Mouse (Mus musculus) urinary bladder, adult 2 months (tissue): ENCODE measurements around the gene Cisd1. TPM values are rescaled to one million over a fixed set of nuclear protein-coding genes. Genes with fewer than 3 reads are reported as not detected.

Experiments
- DNase-seq: peaks from one replicate; pipeline ENCODE4 v3.0.0; 2022; ENCODE audit warnings: low spot score
- polyA plus RNA-seq: library from polyadenylated mRNA; depleted of rRNA; stranded (reverse); fragments of >200 nt; gene quantifications from 2 replicates; pipeline ENCODE4 v1.2.3, GENCODE M21; 2012

Gene Cisd1
- polyA plus RNA-seq, 1 experiment, result 128 TPM

- no peak for DNase-seq
Measured at GRCm38 (mm10) chr10:71348637-71349280, 4.0 kb upstream of the Cisd1 start.

DNA sequence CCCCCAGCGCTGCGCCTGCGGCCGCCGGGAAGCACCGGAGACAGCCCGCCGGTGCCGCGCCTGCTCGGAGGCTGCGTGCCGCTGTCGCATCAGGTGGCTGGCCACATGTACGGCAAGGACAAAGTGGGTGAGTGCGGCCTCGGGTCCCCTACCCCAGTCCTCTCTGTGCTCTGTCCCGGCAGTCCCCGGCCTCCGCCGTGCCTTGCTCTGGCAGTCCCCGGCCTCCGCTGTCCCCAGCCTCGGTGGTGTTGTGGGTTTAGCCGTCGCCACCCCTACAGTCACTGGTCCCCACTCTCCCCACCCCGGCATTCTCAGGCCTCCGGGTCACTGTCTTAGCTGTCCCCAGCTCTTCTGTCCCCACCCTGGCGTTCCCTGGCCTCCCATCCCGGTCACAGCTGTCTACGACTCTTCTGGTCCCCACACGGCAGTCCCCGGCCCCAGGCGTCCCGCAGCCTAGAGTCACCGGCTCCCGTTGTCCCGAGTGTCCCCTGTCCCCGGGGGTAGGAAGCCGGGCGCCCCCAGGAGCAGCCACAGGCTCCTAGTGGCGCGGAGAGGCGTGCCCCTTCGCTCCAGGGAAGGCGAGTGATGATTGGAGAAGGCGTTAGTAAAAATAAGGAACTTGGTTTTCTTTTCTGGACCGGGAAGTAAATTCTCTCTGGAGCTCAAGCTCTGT, 3.3 kb upstream of the Cisd1 start:
- peak; percentile 46 for DNase-seq

- peak; percentile 100 for DNase-seq
Measured at GRCm38 (mm10) chr10:71347509-71347949, 2.8 kb upstream of the Cisd1 start, which contains the start of gene Ipmk. Gene Ipmk, plus strand, starts transcription at chr10:71347763.

DNA sequence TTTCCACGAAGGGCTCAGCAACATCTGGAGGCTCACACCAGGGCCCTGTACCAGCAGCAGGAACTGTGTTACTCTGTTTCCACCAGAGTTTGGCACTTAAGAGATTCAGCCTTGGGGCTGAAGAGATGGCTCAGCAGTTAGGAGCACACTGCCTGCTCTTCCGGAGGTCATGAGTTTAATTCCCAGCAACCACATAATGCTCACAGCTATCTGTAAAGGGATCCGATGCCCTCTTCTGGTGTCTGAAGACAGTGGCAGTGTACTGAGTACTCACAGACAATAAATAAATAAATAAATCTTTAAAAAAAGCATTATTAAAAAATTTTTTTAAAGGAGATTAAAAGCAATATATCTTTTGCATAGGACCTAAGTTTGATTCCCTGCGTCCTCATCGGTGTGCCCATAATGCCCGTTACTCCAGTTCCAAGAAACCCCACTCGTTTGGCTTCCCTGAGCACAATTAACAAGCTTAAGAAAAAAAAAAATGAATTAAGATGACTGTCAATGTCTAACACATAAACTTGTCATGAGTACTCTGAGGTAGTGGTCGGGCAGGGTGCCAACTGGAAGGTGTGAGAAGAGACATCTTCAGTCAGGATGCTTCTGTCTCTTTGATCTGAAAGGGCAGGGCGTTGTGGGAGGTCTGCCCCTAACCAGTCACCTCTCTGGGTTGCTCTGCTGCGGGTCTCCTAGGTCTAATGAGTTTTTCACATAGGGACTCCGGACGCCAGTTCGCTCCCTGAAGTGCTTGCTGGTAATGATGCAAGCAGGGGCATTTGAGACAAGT, 2.2 kb upstream of the Cisd1 start:
- DNase-seq, result no peak

GRCm38 (mm10) chr10:71346106-71346505, 1.4 kb upstream of the Cisd1 start:
- DNase-seq, result no peak

GRCm38 (mm10) chr10:71343567-71344265, 1.0 kb downstream of the Cisd1 start:
- no peak for DNase-seq

- DNase-seq, result no peak
Measured at GRCm38 (mm10) chr10:71343130-71343529, 1.6 kb downstream of the Cisd1 start.

DNA sequence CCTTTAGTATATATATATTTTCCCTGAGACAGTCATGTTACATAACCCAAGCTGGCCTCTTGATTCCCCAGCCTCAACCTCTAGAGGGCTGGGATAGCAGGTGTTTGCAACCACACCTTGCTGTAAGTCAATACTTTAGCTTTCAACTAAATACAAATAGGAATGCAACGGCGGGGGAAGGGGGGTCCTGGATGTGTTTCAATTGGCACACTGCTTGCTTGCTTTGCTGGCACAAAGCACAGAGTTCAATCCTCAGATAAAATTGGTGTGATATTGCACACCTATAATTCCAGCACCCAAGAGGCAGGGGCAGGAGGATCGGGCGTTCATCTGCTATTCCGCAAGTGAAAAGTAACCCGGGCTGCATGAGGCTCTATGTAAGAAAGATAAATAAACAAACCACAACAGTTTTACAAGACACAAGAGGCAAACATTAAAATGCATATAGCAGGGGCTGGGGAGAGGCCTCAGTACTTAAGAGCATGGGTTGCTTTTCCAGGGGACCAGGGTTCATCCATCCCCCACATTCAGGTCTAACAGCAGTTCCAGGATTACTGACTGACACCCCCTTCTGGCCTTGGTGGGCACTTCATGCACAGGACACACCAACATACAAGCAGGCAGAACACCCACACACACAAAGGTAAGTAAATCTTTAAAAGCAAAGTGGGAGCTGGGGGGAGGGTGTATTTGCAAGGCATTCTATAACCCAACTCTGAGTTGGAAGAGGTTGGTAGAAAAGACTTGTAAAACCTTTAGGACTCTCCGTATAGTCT, 2.5 kb downstream of the Cisd1 start:
- no peak for DNase-seq

DNA sequence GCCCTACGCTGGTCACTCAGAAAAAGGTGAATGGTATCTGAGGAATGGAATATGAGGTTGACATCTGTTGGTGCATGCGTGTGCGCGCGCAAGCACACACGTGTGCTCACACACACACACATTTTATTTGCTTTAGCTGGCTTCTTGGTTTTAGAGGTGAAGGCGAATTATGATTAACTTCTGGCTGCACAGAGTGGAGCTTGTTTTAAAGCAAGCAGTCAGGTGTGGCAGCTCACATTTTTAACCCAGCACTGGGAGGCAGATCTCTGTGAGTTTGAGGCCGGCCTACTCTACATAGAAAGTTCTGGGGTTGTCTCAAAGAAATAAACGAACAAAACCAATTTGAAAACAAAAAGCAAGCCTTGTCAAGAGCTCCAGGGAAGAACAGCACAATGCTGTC, 3.5 kb downstream of the Cisd1 start:
- DNase-seq, result no peak

DNA sequence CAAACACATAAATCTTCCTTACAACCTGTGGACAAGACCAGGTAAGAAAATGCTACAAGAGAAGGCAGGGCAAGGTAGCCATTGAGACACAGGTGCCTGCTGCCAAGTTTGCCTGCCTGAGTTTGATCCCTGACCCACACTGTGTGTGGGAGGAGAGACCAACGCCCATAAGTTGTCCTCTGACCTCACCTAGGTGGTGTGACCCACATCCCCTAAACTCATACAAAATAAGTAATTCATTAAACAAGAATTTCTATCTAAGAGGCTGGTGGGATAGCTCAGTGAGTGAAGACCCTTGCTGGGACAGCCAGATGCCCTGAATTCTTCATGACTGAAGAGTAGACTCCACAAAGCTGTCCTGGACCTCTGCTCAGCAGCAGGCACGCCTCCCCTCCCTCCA, 4.6 kb downstream of the Cisd1 start:
- DNase-seq, result no peak

- DNase-seq, result no peak
Measured at GRCm38 (mm10) chr10:71339463-71339862, 5.3 kb downstream of the Cisd1 start.

DNA sequence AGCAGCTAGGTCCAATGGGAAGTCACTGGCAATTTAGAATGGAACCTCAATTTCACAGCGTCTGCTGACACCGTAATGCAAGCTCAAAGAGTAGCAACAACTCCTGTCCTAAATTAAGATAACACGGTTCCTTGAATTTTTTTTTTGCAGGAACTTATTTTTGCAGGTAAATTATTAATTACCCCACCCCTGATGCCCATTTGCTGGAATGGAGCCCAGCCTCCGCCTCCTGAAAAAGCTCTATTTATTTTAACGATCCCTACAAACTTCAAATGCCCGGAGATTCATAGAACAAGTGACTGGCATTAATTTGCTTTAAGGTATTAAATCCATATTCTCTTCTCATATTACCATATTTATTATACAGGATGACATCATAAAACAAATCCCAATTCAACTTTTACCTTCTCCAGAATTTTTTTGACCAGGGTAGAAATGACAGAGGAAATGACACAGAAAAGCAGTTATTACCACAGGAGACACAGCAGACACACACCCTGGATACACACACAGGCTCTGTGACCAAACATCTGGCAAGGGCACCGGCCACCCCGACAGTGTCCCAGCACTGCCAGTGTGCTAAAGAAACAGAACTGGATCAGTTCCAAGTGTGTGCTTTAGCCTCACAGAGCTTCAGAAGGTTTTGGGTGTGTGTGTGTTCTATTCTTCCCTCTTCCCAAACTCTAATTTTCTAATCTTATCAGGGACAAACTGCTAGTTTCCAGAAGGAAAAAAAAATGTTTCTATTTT, 6.4 kb downstream of the Cisd1 start:
- DNase-seq, result no peak

GRCm38 (mm10) chr10:71337733-71338132, 7.0 kb downstream of the Cisd1 start:
- no peak for DNase-seq

GRCm38 (mm10) chr10:71332859-71333258, 11.9 kb downstream of the Cisd1 start:
- DNase-seq, result no peak

DNA sequence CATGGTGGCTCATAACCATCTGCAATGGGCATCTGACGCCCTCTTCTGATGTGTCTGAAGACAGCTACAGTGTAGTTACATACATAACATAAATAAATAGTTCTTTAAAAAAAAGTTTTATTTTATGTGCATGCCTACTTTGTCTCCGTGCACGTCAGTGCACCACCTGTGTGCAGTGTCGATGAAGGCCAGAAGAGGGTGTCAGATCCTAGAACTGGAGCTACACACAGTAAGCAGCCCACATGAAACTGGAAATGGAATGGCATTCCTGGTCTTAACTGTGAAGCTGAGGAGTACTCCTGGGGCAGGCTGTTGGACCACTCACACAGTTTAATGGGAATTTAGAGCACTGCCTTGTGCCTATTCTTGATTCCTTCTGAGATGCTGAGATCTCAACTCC, 12.4 kb downstream of the Cisd1 start:
- no peak for DNase-seq

DNA sequence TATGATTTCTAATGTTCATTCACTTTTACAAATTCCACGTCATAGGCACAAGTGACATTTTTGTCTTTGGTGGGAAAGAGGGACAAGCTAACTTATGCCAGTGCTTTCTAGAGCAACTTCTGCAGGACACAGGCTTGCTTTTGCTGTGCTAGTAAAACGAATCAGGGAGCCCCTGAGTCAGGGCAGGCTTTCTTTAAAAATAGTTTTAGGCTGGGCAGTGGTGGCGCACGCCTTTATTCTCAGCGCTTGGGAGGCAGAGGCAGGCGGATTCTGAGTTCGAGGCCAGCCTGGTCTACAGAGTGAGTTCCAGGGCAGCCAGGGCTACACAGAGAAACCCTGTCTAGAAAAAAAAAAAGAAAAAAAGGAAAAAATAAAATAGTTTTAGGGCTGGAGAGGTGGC, 12.8 kb downstream of the Cisd1 start:
- DNase-seq, result no peak

GRCm38 (mm10) chr10:71330070-71330469, 14.7 kb downstream of the Cisd1 start:
- no peak for DNase-seq

DNA sequence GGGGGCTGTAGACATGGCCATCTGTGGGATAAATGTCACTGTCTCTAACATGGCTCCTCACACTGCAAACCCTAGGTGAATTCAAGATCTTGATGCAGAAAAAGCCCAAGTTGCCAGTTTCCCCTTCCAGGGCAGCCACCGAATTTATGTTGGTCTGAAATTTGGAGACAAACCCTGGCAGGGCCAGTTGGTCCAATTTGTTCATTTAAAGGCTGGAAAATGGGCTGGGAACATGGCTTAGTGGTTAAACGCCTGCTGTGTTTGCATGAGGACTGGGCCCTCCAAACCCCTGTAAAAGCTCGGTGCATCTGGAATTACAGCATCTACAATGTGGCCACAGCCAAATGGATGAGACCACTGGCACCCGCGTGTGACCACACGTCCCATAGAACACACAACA, 15.5 kb downstream of the Cisd1 start:
- DNase-seq, result no peak

GRCm38 (mm10) chr10:71328870-71329269, 15.9 kb downstream of the Cisd1 start:
- DNase-seq, result no peak

- no peak for DNase-seq
Measured at GRCm38 (mm10) chr10:71328382-71328781, 16.4 kb downstream of the Cisd1 start.

DNA sequence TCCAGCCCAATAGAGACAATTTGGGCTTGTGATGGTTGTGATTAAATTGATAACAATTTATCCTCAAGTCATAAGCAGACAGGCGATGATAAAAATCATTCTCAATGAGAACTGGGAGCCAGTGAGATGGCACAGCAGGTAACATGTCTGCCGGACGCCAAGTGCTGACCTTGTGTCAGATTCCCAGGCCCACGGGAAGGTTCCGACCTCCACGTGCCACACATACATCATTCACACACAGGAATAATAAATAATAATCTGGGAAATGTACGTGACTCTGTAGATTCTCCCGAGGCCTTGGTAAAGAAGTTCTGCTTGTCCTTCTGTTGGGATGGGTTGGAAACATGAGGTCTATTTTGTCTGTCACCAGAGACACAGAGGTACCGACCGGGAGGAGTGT, 17.4 kb downstream of the Cisd1 start:
- no peak for DNase-seq
